Mouse (Mus musculus) heart, embryonic 11.5 days (tissue): ENCODE data around the gene Pcdh8. TPM values are rescaled to one million over a fixed set of nuclear protein-coding genes. Genes with fewer than 3 reads are reported as not detected.
A peak's percentile ranks its signal among the peaks of the same experiment; 100 is the strongest.

Experiments used
- ATAC-seq: fragments of 200-750 bp; cut with Nextera tagmentation; replicated peaks from 2 replicates; pipeline ENCODE4 v1.8.0; 2017; ENCODE audit warnings: moderate library complexity; ENCODE audit not compliant: insufficient number of reproducible peaks, low FRiP score, low TSS enrichment
- H3K27ac ChIP-seq: fragments of 300-500 bp; sonication (generic); 2 replicates; pipeline ENCODE4 v1.5.1; 2014; ENCODE audit warnings: mild to moderate bottlenecking, low read depth, low read length
- H3K27me3 ChIP-seq: fragments of 300-500 bp; sonication (generic); 2 replicates; pipeline ENCODE4 v1.6.1; 2014; ENCODE audit warnings: mild to moderate bottlenecking, low read length, mixed read lengths; ENCODE audit not compliant: control insufficient read depth, insufficient read depth
- H3K36me3 ChIP-seq: fragments of 300-500 bp; sonication (generic); 2 replicates; pipeline ENCODE4 v1.6.1; 2014; ENCODE audit warnings: mild to moderate bottlenecking, low read length, moderate library complexity, mixed read lengths; ENCODE audit not compliant: control insufficient read depth, insufficient read depth
- H3K4me1 ChIP-seq: fragments of 300-500 bp; sonication (generic); 2 replicates; pipeline ENCODE4 v1.6.1; 2014; ENCODE audit warnings: low read length; ENCODE audit not compliant: control insufficient read depth, insufficient read depth
- H3K4me2 ChIP-seq: fragments of 300-500 bp; sonication (generic); 2 replicates; pipeline ENCODE4 v1.6.1; 2014; ENCODE audit warnings: mild to moderate bottlenecking, moderate library complexity
- H3K4me3 ChIP-seq: fragments of 300-500 bp; sonication (generic); 2 replicates; pipeline ENCODE4 v1.5.1; 2014; ENCODE audit warnings: low read depth, low read length
- H3K9ac ChIP-seq: fragments of 300-500 bp; sonication (generic); 2 replicates; pipeline ENCODE4 v1.6.1; 2014; ENCODE audit warnings: mild to moderate bottlenecking, low read depth, low read length, moderate library complexity
- H3K9me3 ChIP-seq: fragments of 300-500 bp; sonication (generic); replicated peaks from 2 replicates; pipeline ENCODE4 v1.6.1; 2016; ENCODE audit warnings: low read length; ENCODE audit not compliant: control insufficient read depth
- WGBS: fragments of 180-500 bp; shearing (Covaris S2); extraction: QIAGEN DNeasy Blood & Tissue Kit; methylation state at CpG from one replicate; pipeline ENCODE4 v1.1.7; 2014; ENCODE audit not compliant: insufficient replicate concordance; 5-methylcytosine and 5-hydroxymethylcytosine counted together
- polyA plus RNA-seq: library from polyadenylated mRNA; unstranded; fragments of >200 nt; fragmentation: Nextera tagmentation; extraction: Ambion mirVana; gene quantifications from 2 replicates; pipeline ENCODE4 v1.2.1, GENCODE M21; 2014

Gene Pcdh8
- polyA plus RNA-seq, 1 experiment from 2014 or later: 0.04 TPM

GRCm38 (mm10) chr14:79768076-79768830 lies 2.9 kb downstream of the Pcdh8 start:
- Histone ChIP-seq H3K4me2 (peak overlapping the region; percentile 53), H3K27ac (no peak overlapping the region), H3K9me3 (no peaks in the 10 kb centered on the region), H3K4me3 (peak overlapping the region; percentile 28), H3K4me1 (peaks cover 15% of the 10 kb centered on the region), H3K36me3 (no peaks in the 10 kb centered on the region), H3K27me3 (peaks cover 61% of the 10 kb centered on the region), H3K9ac (no peak overlapping the region)
- WGBS: 3% methylated on average over 59 of the region's 59 CpGs
- ATAC-seq: no peak

GRCm38 (mm10) chr14:79767601-79768000 lies 3.5 kb downstream of the Pcdh8 start:
- no peaks in the 10 kb centered on the region for H3K36me3 ChIP-seq
- H3K4me2 ChIP-seq: no peak overlapping the region
- no peak overlapping the region for H3K9ac ChIP-seq
- no peak overlapping the region for H3K4me3 ChIP-seq
- peaks cover 55% of the 10 kb centered on the region for H3K27me3 ChIP-seq
- no peak for ATAC-seq
- peaks cover 15% of the 10 kb centered on the region for H3K4me1 ChIP-seq
- no peak overlapping the region for H3K27ac ChIP-seq
- 10% methylated on average over 11 of the region's 11 CpGs for WGBS
- no peaks in the 10 kb centered on the region for H3K9me3 ChIP-seq

GRCm38 (mm10) chr14:79765196-79765765 lies 5.8 kb downstream of the Pcdh8 start:
- Histone ChIP-seq H3K27me3 (peaks cover 36% of the 10 kb centered on the region), H3K9me3 (no peaks in the 10 kb centered on the region), H3K4me1 (peaks cover 9% of the 10 kb centered on the region), H3K36me3 (no peaks in the 10 kb centered on the region), H3K9ac (no peak overlapping the region), H3K4me3 (no peak overlapping the region), H3K4me2 (no peak overlapping the region), H3K27ac (no peak overlapping the region)
- 76% methylated on average over 6 of the region's 6 CpGs for WGBS
- ATAC-seq: no peak

- H3K4me3 ChIP-seq: no peak overlapping the region
- H3K9ac ChIP-seq: no peak overlapping the region
- no peaks in the 10 kb centered on the region for H3K9me3 ChIP-seq
- H3K36me3 ChIP-seq: no peaks in the 10 kb centered on the region
- no peak for ATAC-seq
- no peaks in the 10 kb centered on the region for H3K4me1 ChIP-seq
- 64% methylated on average over 13 of the region's 13 CpGs for WGBS
- no peaks in the 10 kb centered on the region for H3K27me3 ChIP-seq
- no peak overlapping the region for H3K4me2 ChIP-seq
- no peak overlapping the region for H3K27ac ChIP-seq
Measured at GRCm38 (mm10) chr14:79754601-79755222, 16.4 kb downstream of the Pcdh8 start.

- Histone ChIP-seq H3K27me3 (no peaks in the 10 kb centered on the region), H3K27ac (no peak overlapping the region), H3K9me3 (no peaks in the 10 kb centered on the region), H3K36me3 (no peaks in the 10 kb centered on the region), H3K9ac (no peak overlapping the region), H3K4me1 (no peaks in the 10 kb centered on the region), H3K4me2 (no peak overlapping the region), H3K4me3 (no peak overlapping the region)
- 37% methylated on average over 3 of the region's 3 CpGs for WGBS
- ATAC-seq: no peak
Measured at GRCm38 (mm10) chr14:79754157-79754556, 17.0 kb downstream of the Pcdh8 start.

GRCm38 (mm10) chr14:79753733-79754132 lies 17.4 kb downstream of the Pcdh8 start:
- no peak overlapping the region for H3K9ac ChIP-seq
- 80% methylated on average over 7 of the region's 7 CpGs for WGBS
- no peak overlapping the region for H3K4me2 ChIP-seq
- no peak overlapping the region for H3K27ac ChIP-seq
- ATAC-seq: no peak
- no peaks in the 10 kb centered on the region for H3K4me1 ChIP-seq
- H3K9me3 ChIP-seq: no peaks in the 10 kb centered on the region
- no peaks in the 10 kb centered on the region for H3K36me3 ChIP-seq
- H3K4me3 ChIP-seq: no peak overlapping the region
- H3K27me3 ChIP-seq: no peaks in the 10 kb centered on the region

GRCm38 (mm10) chr14:79740515-79740914 lies 30.6 kb downstream of the Pcdh8 start:
- 82% methylated on average over 3 of the region's 3 CpGs for WGBS
- ATAC-seq: no peak

GRCm38 (mm10) chr14:79738441-79738840 lies 32.7 kb downstream of the Pcdh8 start:
- H3K9ac ChIP-seq: no peak overlapping the region
- H3K9me3 ChIP-seq: no peaks in the 10 kb centered on the region
- H3K4me3 ChIP-seq: no peak overlapping the region
- no peaks in the 10 kb centered on the region for H3K36me3 ChIP-seq
- whole genome bisulfite sequencing: 81% methylated on average over 9 of the region's 9 CpGs
- H3K4me1 ChIP-seq: no peaks in the 10 kb centered on the region
- ATAC-seq: no peak
- H3K27me3 ChIP-seq: no peaks in the 10 kb centered on the region
- no peak overlapping the region for H3K4me2 ChIP-seq
- no peak overlapping the region for H3K27ac ChIP-seq

More at GRCm38 (mm10) chr14:79740515-79740914, 30.6 kb downstream of the Pcdh8 start:
- H3K27ac ChIP-seq: no peak overlapping the region
- no peak overlapping the region for H3K9ac ChIP-seq
- no peak overlapping the region for H3K4me3 ChIP-seq
- H3K4me2 ChIP-seq: no peak overlapping the region
- no peaks in the 10 kb centered on the region for H3K4me1 ChIP-seq
- no peaks in the 10 kb centered on the region for H3K36me3 ChIP-seq
- no peaks in the 10 kb centered on the region for H3K9me3 ChIP-seq
- H3K27me3 ChIP-seq: no peaks in the 10 kb centered on the region
